24 mouse cellular contexts compared by ENCODE assay signal in genomic region chr4:84918393-84918792, GRCm38 (mm10). TPM values are rescaled to one million over a fixed set of nuclear protein-coding genes. Genes with fewer than 3 reads are reported as not detected.
DNase-seq lines count a peak whose midpoint lies in the region; ATAC-seq and TF ChIP-seq lines count a peak whose summit lies in the region.
"Had no signal": no experiment of that assay in that cellular context is flagged by ENCODE, and none has a peak within 500 bp of the region (broad histone marks: within the 10 kb centered on the region; RNA-seq: fewer than 3 reads in every experiment).

No protein-coding gene starts in this region.

- WGBS in liver, postnatal 0 days (ENCODE audit: insufficient replicate concordance): 83% methylated on average over 1 of the region's 1 CpGs

- H3K27me3 ChIP-seq in liver, postnatal 0 days (ENCODE audit: insufficient read depth, low read length): no peaks in the 10 kb centered on the region
- H3K27me3 ChIP-seq: embryonic facial prominence, embryonic 12.5 days; forebrain, embryonic 13.5 days; liver, embryonic 13.5 days; neural tube, embryonic 15.5 days; stomach, embryonic 15.5 days had no signal

- no peaks in the 10 kb centered on the region for H3K36me3 ChIP-seq in liver, postnatal 0 days (replicated peaks; ENCODE audit: insufficient read depth, low read length)
- H3K36me3 ChIP-seq in ES-E14 (ENCODE audit: control insufficient read depth, insufficient read depth, low read length, poor library complexity, severe bottlenecking): no peaks in the 10 kb centered on the region
- H3K36me3 ChIP-seq: embryonic facial prominence, embryonic 12.5 days; liver, embryonic 13.5 days; neural tube, embryonic 15.5 days; stomach, embryonic 15.5 days had no signal

- H3K9me3 ChIP-seq in liver, postnatal 0 days (ENCODE audit: low read length): no peaks in the 10 kb centered on the region
- H3K9me3 ChIP-seq in ES-E14 (ENCODE audit: control insufficient read depth, insufficient read depth, low read depth, low read length): no peaks in the 10 kb centered on the region
- H3K9me3 ChIP-seq: forebrain, embryonic 13.5 days; liver, embryonic 13.5 days; neural tube, embryonic 15.5 days; stomach, embryonic 15.5 days had no signal

- no peaks in the 10 kb centered on the region for H3K4me1 ChIP-seq in liver, postnatal 0 days (ENCODE audit: insufficient read depth)
- H3K4me1 ChIP-seq in ES-E14 (ENCODE audit: control insufficient read depth in 2 of 2, insufficient read depth in 2 of 2, low read length in 2 of 2, poor library complexity in 1 of 2): no peaks in the 10 kb centered on the region
- H3K4me1 ChIP-seq: embryonic facial prominence, embryonic 12.5 days; forebrain, embryonic 13.5 days; hindbrain, embryonic 10.5 days; liver, embryonic 13.5 days; neural tube, embryonic 15.5 days; stomach, embryonic 15.5 days had no signal

- no peak overlapping the region for H3K9ac ChIP-seq in liver, postnatal 0 days (replicated peaks)
- no peak overlapping the region for H3K9ac ChIP-seq in ES-E14 (ENCODE audit: insufficient read depth, low read depth, low read length, poor library complexity, severe bottlenecking)
- H3K9ac ChIP-seq: embryonic facial prominence, embryonic 12.5 days; forebrain, embryonic 13.5 days; liver, embryonic 13.5 days; neural tube, embryonic 15.5 days; stomach, embryonic 15.5 days had no signal

- H3K4me3 ChIP-seq in liver, postnatal 0 days (ENCODE audit: low read depth, low read length): no peak overlapping the region
- H3K4me3 ChIP-seq in ES-E14 (ENCODE audit: insufficient read depth in 1 of 2, low read depth in 1 of 2, low read length in 2 of 2, poor library complexity in 1 of 2, severe bottlenecking in 1 of 2): no peak overlapping the region
- H3K4me3 ChIP-seq: embryonic facial prominence, embryonic 12.5 days; erythroblast, embryonic 14.5 days; forebrain, embryonic 13.5 days; hindbrain, embryonic 10.5 days; left cerebral cortex, adult 2 months; liver, embryonic 13.5 days; neural tube, embryonic 15.5 days; stomach, embryonic 15.5 days had no signal

- in situ Hi-C loops in ES-E14 (cut with MboI; ENCODE audit: low sequenced_read_pairs in 2 of 2, unreplicated experiment in 2 of 2): no loop called here

- no peak overlapping the region for H3K27ac ChIP-seq in liver, postnatal 0 days (ENCODE audit: low read depth)
- H3K27ac ChIP-seq in ES-E14 (ENCODE audit: insufficient read depth, low read depth, low read length, poor library complexity, severe bottlenecking): no peak overlapping the region
- H3K27ac ChIP-seq: embryonic facial prominence, embryonic 12.5 days; forebrain, embryonic 13.5 days; hindbrain, embryonic 10.5 days; kidney, postnatal 0 days; left cerebral cortex, adult 2 months; liver, embryonic 13.5 days; neural tube, embryonic 15.5 days; stomach, embryonic 15.5 days had no signal

- TF ChIP-seq EP300 in liver, postnatal 0 days (IDR thresholded peaks at IDR 0.05; ENCODE audit: low read depth): no peak

- DNase-seq in cerebellum, postnatal 10 days: peak; percentile 8 to 14
- DNase-seq in cerebellum, adult 11 months: no peak
- DNase-seq in liver, postnatal 0 days: no peak
- DNase-seq in liver: no peak
- DNase-seq in ES-E14 (ENCODE audit: low read depth, low spot score): peak; percentile 15
- DNase-seq in kidney, postnatal 14 days: no peak
- DNase-seq: adrenal gland, postnatal 36 days; cerebellum, adult 2 months; gastrocnemius, postnatal 10 days; kidney, adult 18-20 months; layer of hippocampus, adult 9-11 months; liver, embryonic 13.5 days; lung, postnatal 14 days; right cerebral cortex, postnatal 14 days had no signal

- peak; percentile 22; the same call in 1 of the 2 replicates for TF ChIP-seq CTCF in liver, postnatal 0 days (IDR thresholded peaks at IDR 0.05; ENCODE audit: low read depth)

- no peak for ATAC-seq in liver, postnatal 0 days
- ATAC-seq in megakaryocyte-erythroid progenitor cell, adult 5-6 weeks (replicated peaks; ENCODE audit: low FRiP score, low TSS enrichment, poor library complexity, severe bottlenecking): 0 out of 2 replicates have a peak, but pooled peaks have one; percentile 44
- ATAC-seq: forebrain, embryonic 13.5 days; midbrain, embryonic 16.5 days had no signal

- no peak overlapping the region for H3K4me2 ChIP-seq in liver, postnatal 0 days (ENCODE audit: low read depth, low read length)
- H3K4me2 ChIP-seq: embryonic facial prominence, embryonic 12.5 days; forebrain, embryonic 13.5 days; liver, embryonic 13.5 days; neural tube, embryonic 15.5 days; stomach, embryonic 15.5 days had no signal

TF ChIP-seq in ES-E14, 5 proteins besides CTCF, POLR2A, EP300 and RAD21:
- no peak for TF ChIP-seq CHD2 (IDR thresholded peaks at IDR 0.05; ENCODE audit: low read depth, low read length)
- no peak for TF ChIP-seq MAFK (IDR thresholded peaks at IDR 0.05; ENCODE audit: insufficient read depth, low read depth, low read length)
- no peak for TF ChIP-seq ZNF384 (IDR thresholded peaks at IDR 0.05; ENCODE audit: low read depth, low read length)
- no peak for TF ChIP-seq ZC3H11A (IDR thresholded peaks at IDR 0.05; ENCODE audit: borderline replicate concordance, low read depth, low read length)
- TF ChIP-seq HCFC1 (IDR thresholded peaks at IDR 0.05; ENCODE audit: borderline replicate concordance, insufficient read depth, low read length): no peak

RNA-seq across cellular contexts. Expression of gene Cntln, which starts 34.3 kb away (rescaled TPM):
- polyA plus RNA-seq in liver, postnatal 0 days (2015; fragmentation: Nextera tagmentation; extraction: Ambion mirVana): 2.0 and 2.6 TPM in 2 replicates
- 0.69 and 0.80 TPM in 2 replicates for total RNA-seq in ES-E14 (2012; rRNA removed)
- total RNA-seq in megakaryocyte-erythroid progenitor cell, adult 5-6 weeks (2014; fragmentation: Nextera tagmentation): 12.4 and 19.9 TPM in 2 replicates
- 28.9 and 43.5 TPM in 2 replicates for total RNA-seq in megakaryocyte-erythroid progenitor cell, adult 5-6 weeks (2017)

Comparison
In these comparisons a context has a peak if more than half of its experiments do, and no peak if none do; other contexts are left out.
1. DNase-seq: peak in cerebellum, postnatal 10 days (2 of 2) and ES-E14 (single experiment); none in cerebellum, adult 11 months (single experiment), liver, postnatal 0 days (single experiment), liver (single experiment) and kidney, postnatal 14 days (single experiment).